Mouse (Mus musculus) skeletal muscle tissue, postnatal 0 days (tissue): ENCODE results near the gene Bcar1. TPM values are rescaled to one million over a fixed set of nuclear protein-coding genes. Genes with fewer than 3 reads are reported as not detected.

Experiments used
- microRNA-seq, 2 experiments: library from miRNA; unstranded; fragments of <30 nt; microRNA quantifications; one replicate each; pipeline ENCODE4; 2016
- polyA plus RNA-seq: library from polyadenylated mRNA; unstranded; fragments of >200 nt; fragmentation: Nextera tagmentation; extraction: Ambion mirVana; gene quantifications from 2 replicates; pipeline ENCODE4 v1.2.1, GENCODE M21; 2015

Bcar1 gene
- 17.2 and 18.9 TPM in 2 replicates for polyA plus RNA-seq

DNA sequence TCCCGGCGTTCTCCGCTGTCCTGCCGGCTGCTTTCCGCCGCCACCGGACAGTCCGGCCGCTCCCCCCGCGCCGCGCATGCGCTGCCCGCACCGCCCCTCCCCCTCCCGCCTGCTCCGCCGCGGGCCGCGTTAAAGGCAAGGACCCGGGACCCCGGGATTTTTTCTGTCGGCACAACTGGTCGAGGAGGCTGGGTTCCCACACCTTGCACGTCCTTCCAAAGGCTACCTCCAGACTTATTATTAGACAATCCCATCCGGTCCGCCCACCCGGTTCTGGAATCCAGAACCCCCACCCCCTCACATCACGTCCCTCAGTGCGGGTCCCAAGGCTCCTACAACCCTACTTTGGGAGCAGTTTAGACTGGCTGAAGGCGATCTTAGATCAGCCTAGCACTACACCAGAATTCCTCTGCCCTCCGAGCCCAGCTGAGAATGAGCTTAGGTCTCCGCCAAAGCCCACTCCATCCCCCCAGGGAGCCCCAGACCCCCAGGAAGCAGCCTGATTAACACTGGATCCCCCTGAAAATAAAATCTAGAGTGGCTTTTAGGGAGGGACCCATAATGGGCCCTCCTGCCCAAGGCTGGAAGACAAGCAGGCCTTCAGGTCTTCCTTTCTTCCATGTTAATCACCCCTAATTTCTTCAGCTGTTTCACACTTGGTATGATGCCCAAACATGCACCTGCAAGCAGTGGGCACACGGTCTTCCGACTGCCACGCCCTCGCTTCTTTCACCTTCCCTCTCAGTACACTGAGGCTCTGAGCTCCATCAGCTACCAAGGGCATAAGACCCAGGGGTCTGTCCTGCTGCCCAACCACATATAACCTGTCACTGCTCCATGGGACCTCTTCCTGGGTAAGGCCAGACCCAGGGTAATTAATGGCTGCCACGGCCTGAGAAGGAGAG lies at the start of gene Bcar1:
Bcar1 (minus strand) TSS at position 18 of the 905 bp plus-strand sequence.

DNA sequence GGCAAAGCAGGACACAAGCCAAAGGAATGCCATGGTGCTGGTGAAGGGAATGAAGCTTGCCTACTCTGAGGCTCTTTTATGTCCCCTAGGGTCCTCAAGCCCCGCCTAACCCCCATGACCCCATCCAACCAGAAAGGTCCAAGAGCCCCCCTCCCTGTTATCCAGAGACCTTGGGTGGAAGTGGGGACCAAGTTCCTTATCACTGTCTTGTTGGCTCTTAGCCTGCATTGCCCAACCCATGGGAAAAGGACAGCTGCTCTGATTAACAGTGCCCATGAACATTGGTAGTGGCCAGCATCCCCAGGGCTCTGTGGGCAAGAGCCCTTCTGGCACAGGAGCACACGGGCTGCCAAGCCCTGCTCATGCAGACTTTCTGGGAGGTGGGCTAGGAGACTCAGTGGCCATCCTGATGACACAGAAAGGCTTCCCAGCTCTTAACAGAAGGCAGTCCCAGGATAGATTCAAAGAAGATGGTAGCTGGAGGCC lies 52.6 kb downstream of the Bcar1 start, which contains the start of gene Ctrb1:
Ctrb1 (minus strand) TSS at position 51 of the 486 bp plus-strand sequence.

Small RNAs within 50 kb of the gene (microRNA-seq; reads per million reads assigned to microRNA genes)
- gene Mir7076: 0 reads per million in 2 experiments

Other genes starting within 250 kb of the Bcar1 start
- 2.9 and 3.4 TPM in 2 replicates for gene Wdr59, start 221.7 kb downstream of the Bcar1 start, polyA plus RNA-seq
- gene Znrf1, start 207.7 kb downstream of the Bcar1 start, polyA plus RNA-seq: 22.6 and 28.2 TPM in 2 replicates
- 1.6 and 2.2 TPM in 2 replicates for gene Ldhd, start 113.4 kb downstream of the Bcar1 start, polyA plus RNA-seq
- 10.8 and 11.0 TPM in 2 replicates for gene Zfp1, start 100.4 kb downstream of the Bcar1 start, polyA plus RNA-seq
- 0.23 TPM in 1 of 2 replicates, not detected in the other for gene Ctrb1, start 52.8 kb downstream of the Bcar1 start, polyA plus RNA-seq
- gene Cfdp1, start 110.5 kb upstream of the Bcar1 start, polyA plus RNA-seq: 83.7 and 108 TPM in 2 replicates
- 2.3 and 2.9 TPM in 2 replicates for gene Tmem170, start 132.9 kb upstream of the Bcar1 start, polyA plus RNA-seq
- gene Chst5, start 166.6 kb upstream of the Bcar1 start, polyA plus RNA-seq: 0.60 and 2.0 TPM in 2 replicates
- gene Tmem231, start 190.1 kb upstream of the Bcar1 start, polyA plus RNA-seq: 2.2 and 2.3 TPM in 2 replicates
- gene Gabarapl2, start 196.9 kb upstream of the Bcar1 start, polyA plus RNA-seq: 166 and 174 TPM in 2 replicates
- 2.2 and 2.3 TPM in 2 replicates for gene Adat1, start 248.5 kb upstream of the Bcar1 start, polyA plus RNA-seq